7 mouse cellular contexts compared by ENCODE assay signal in genomic region chr8:124020439-124021236, GRCm38 (mm10). TPM values are rescaled to one million over a fixed set of nuclear protein-coding genes. Genes with fewer than 3 reads are reported as not detected.
DNase-seq lines count a peak whose midpoint lies in the region; ATAC-seq and TF ChIP-seq lines count a peak whose summit lies in the region.

No protein-coding gene starts in this region.

- no peak for TF ChIP-seq EP300 in ES-Bruce4 (IDR thresholded peaks at IDR 0.05; ENCODE audit: insufficient read depth, low read depth, low read length)

- no peaks in the 10 kb centered on the region for H3K27me3 ChIP-seq in ES-Bruce4 (ENCODE audit: control insufficient read depth, insufficient read depth, low read length, poor library complexity, severe bottlenecking)
- no peaks in the 10 kb centered on the region for H3K27me3 ChIP-seq in forebrain, embryonic 10.5 days (ENCODE audit: poor library complexity, severe bottlenecking)
- H3K27me3 ChIP-seq in hindbrain, embryonic 12.5 days, result no peaks in the 10 kb centered on the region
- no peaks in the 10 kb centered on the region for H3K27me3 ChIP-seq in limb, embryonic 12.5 days
- H3K27me3 ChIP-seq in midbrain, embryonic 12.5 days, result no peaks in the 10 kb centered on the region

- peaks cover 32% of the 10 kb centered on the region for H3K36me3 ChIP-seq in ES-Bruce4 (ENCODE audit: control insufficient read depth, insufficient read depth, low read length, poor library complexity, severe bottlenecking)
- peaks cover 27% of the 10 kb centered on the region for H3K36me3 ChIP-seq in forebrain, embryonic 10.5 days (replicated peaks)
- H3K36me3 ChIP-seq in hindbrain, embryonic 12.5 days, result peaks cover 14% of the 10 kb centered on the region
- H3K36me3 ChIP-seq in limb, embryonic 12.5 days, result peaks cover 26% of the 10 kb centered on the region
- peaks cover 9% of the 10 kb centered on the region for H3K36me3 ChIP-seq in midbrain, embryonic 12.5 days

- H3K4me2 ChIP-seq in hindbrain, embryonic 12.5 days (replicated peaks), result peak overlapping the region; percentile 77
- H3K4me2 ChIP-seq in limb, embryonic 12.5 days, result peak overlapping the region; percentile 69
- H3K4me2 ChIP-seq in midbrain, embryonic 12.5 days (replicated peaks), result peak overlapping the region; percentile 74

- H3K4me1 ChIP-seq in ES-Bruce4 (ENCODE audit: control insufficient read depth, insufficient read depth, low read length), result peaks cover 3% of the 10 kb centered on the region
- H3K4me1 ChIP-seq in bone marrow, adult 2 months (ENCODE audit: control insufficient read depth, insufficient read depth, low read length), result peaks cover 5% of the 10 kb centered on the region; the same call in 1 of the 2 replicates
- peaks cover 40% of the 10 kb centered on the region for H3K4me1 ChIP-seq in forebrain, embryonic 10.5 days
- peaks cover 29% of the 10 kb centered on the region for H3K4me1 ChIP-seq in hindbrain, embryonic 12.5 days
- H3K4me1 ChIP-seq in limb, embryonic 12.5 days (replicated peaks), result peaks cover 23% of the 10 kb centered on the region
- peaks cover 31% of the 10 kb centered on the region for H3K4me1 ChIP-seq in midbrain, embryonic 12.5 days

- under 1% methylated on average over 66 of the region's 87 CpGs for WGBS in bone marrow, adult 2 months
- WGBS in forebrain, embryonic 10.5 days, result 1% methylated on average over 55 of the region's 87 CpGs
- WGBS in hindbrain, embryonic 12.5 days, result under 1% methylated on average over 66 of the region's 87 CpGs
- WGBS in limb, embryonic 12.5 days, result 1% methylated on average over 61 of the region's 87 CpGs
- 2% methylated on average over 43 of the region's 87 CpGs for WGBS in midbrain, embryonic 12.5 days

- H3K4me3 ChIP-seq in ES-Bruce4 (ENCODE audit: low read depth, low read length), result peak overlapping the region; percentile 85
- peak overlapping the region; percentile 93 for H3K4me3 ChIP-seq in bone marrow, adult 2 months (replicated peaks; ENCODE audit: control insufficient read depth, low read depth, low read length)
- peak overlapping the region; percentile 87 for H3K4me3 ChIP-seq in forebrain, embryonic 10.5 days
- peak overlapping the region; percentile 85 for H3K4me3 ChIP-seq in hindbrain, embryonic 12.5 days
- peak overlapping the region; percentile 70 for H3K4me3 ChIP-seq in limb, embryonic 12.5 days (replicated peaks)
- H3K4me3 ChIP-seq in midbrain, embryonic 12.5 days, result peak overlapping the region; percentile 83

- TF ChIP-seq CTCF in ES-Bruce4 (IDR thresholded peaks at IDR 0.05; ENCODE audit: low read depth, low read length), result no peak
- no peak for TF ChIP-seq CTCF in bone marrow, adult 2 months (IDR thresholded peaks at IDR 0.05; ENCODE audit: control insufficient read depth, insufficient read depth, low read length)

- ATAC-seq in hindbrain, embryonic 12.5 days (ENCODE audit: low FRiP score), result peak; percentile 90
- ATAC-seq in limb, embryonic 12.5 days (ENCODE audit: insufficient number of reproducible peaks, insufficient read depth, low FRiP score, low TSS enrichment, low read depth), result peak; percentile 81
- peak; percentile 88 for ATAC-seq in midbrain, embryonic 12.5 days (ENCODE audit: low FRiP score, low read depth)

- peak overlapping the region; percentile 64 for H3K27ac ChIP-seq in ES-Bruce4 (ENCODE audit: insufficient read depth, low read length)
- peak overlapping the region; percentile 97 for H3K27ac ChIP-seq in bone marrow, adult 2 months (ENCODE audit: control insufficient read depth, insufficient read depth, low read depth, low read length, poor library complexity)
- H3K27ac ChIP-seq in forebrain, embryonic 10.5 days, result peak overlapping the region; percentile 98
- H3K27ac ChIP-seq in hindbrain, embryonic 12.5 days, result peak overlapping the region; percentile 96
- H3K27ac ChIP-seq in limb, embryonic 12.5 days, result peak overlapping the region; percentile 97
- H3K27ac ChIP-seq in midbrain, embryonic 12.5 days (replicated peaks), result peak overlapping the region; percentile 95

- peak; percentile 69 for DNase-seq in forebrain, embryonic 10.5 days (ENCODE audit: extremely low spot score, low spot score)
- peak; percentile 49 to 62 for DNase-seq in spleen, adult 18-20 months

- H3K9ac ChIP-seq in ES-Bruce4 (ENCODE audit: low read depth, poor library complexity, severe bottlenecking), result peak overlapping the region; percentile 88
- peak overlapping the region; percentile 75 for H3K9ac ChIP-seq in hindbrain, embryonic 12.5 days
- peak overlapping the region; percentile 84 for H3K9ac ChIP-seq in limb, embryonic 12.5 days (replicated peaks)
- peak overlapping the region; percentile 69 for H3K9ac ChIP-seq in midbrain, embryonic 12.5 days (replicated peaks)

- no peaks in the 10 kb centered on the region for H3K9me3 ChIP-seq in ES-Bruce4 (replicated peaks; ENCODE audit: control insufficient read depth, insufficient read depth, low read length, poor library complexity, severe bottlenecking)
- no peaks in the 10 kb centered on the region for H3K9me3 ChIP-seq in forebrain, embryonic 10.5 days
- no peaks in the 10 kb centered on the region for H3K9me3 ChIP-seq in hindbrain, embryonic 12.5 days (replicated peaks)
- H3K9me3 ChIP-seq in limb, embryonic 12.5 days, result no peaks in the 10 kb centered on the region
- H3K9me3 ChIP-seq in midbrain, embryonic 12.5 days, result no peaks in the 10 kb centered on the region

- TF ChIP-seq POLR2A in ES-Bruce4 (IDR thresholded peaks at IDR 0.05; ENCODE audit: insufficient read depth, low read length), result no peak
- peak; percentile 36; the same call in 1 of the 2 replicates for TF ChIP-seq POLR2A in bone marrow, adult 2 months (IDR thresholded peaks at IDR 0.05; ENCODE audit: borderline replicate concordance, control insufficient read depth, low read depth, low read length)

RNA-seq across cellular contexts. Expression of gene Taf5l, which starts 0.6 kb away (rescaled TPM):
- 62.3 and 68.1 TPM in 2 replicates for polyA plus RNA-seq in ES-Bruce4 (2011; ENCODE audit: insufficient read depth, insufficient read length, low read depth, missing spikeins)
- 13.2 and 16.7 TPM in 2 replicates for polyA plus RNA-seq in bone marrow, adult 2 months (2011; ENCODE audit: insufficient read depth, insufficient read length, low replicate concordance, missing spikeins)
- polyA plus RNA-seq in forebrain, embryonic 10.5 days (2016; fragmentation: Nextera tagmentation; extraction: Ambion mirVana), result 47.6 and 48.8 TPM in 2 replicates
- polyA plus RNA-seq in hindbrain, embryonic 12.5 days (2016; fragmentation: Nextera tagmentation; extraction: Ambion mirVana), result 32.6 and 34.4 TPM in 2 replicates
- polyA plus RNA-seq in limb, embryonic 12.5 days (2016; fragmentation: Nextera tagmentation; extraction: Ambion mirVana), result 45.7 and 48.9 TPM in 2 replicates
- 36.0 and 36.3 TPM in 2 replicates for polyA plus RNA-seq in midbrain, embryonic 12.5 days (2016; fragmentation: Nextera tagmentation; extraction: Ambion mirVana)

RNA-seq across cellular contexts. Expression of gene Urb2, which starts 0.7 kb away (rescaled TPM):
- 48.5 and 49.7 TPM in 2 replicates for polyA plus RNA-seq in ES-Bruce4 (2011; ENCODE audit: insufficient read depth, insufficient read length, low read depth, missing spikeins)
- polyA plus RNA-seq in bone marrow, adult 2 months (2011; ENCODE audit: insufficient read depth, insufficient read length, low replicate concordance, missing spikeins), result 3.0 and 4.4 TPM in 2 replicates
- polyA plus RNA-seq in forebrain, embryonic 10.5 days (2016; fragmentation: Nextera tagmentation; extraction: Ambion mirVana), result 8.8 and 9.0 TPM in 2 replicates
- polyA plus RNA-seq in hindbrain, embryonic 12.5 days (2016; fragmentation: Nextera tagmentation; extraction: Ambion mirVana), result 5.9 and 6.4 TPM in 2 replicates
- polyA plus RNA-seq in limb, embryonic 12.5 days (2016; fragmentation: Nextera tagmentation; extraction: Ambion mirVana), result 5.1 and 6.4 TPM in 2 replicates
- 6.1 and 7.0 TPM in 2 replicates for polyA plus RNA-seq in midbrain, embryonic 12.5 days (2016; fragmentation: Nextera tagmentation; extraction: Ambion mirVana)

RNA-seq across cellular contexts. Expression of gene Abcb10, which starts 37.7 kb away (rescaled TPM):
- 19.1 and 20.3 TPM in 2 replicates for polyA plus RNA-seq in ES-Bruce4 (2011; ENCODE audit: insufficient read depth, insufficient read length, low read depth, missing spikeins)
- polyA plus RNA-seq in bone marrow, adult 2 months (2011; ENCODE audit: insufficient read depth, insufficient read length, low replicate concordance, missing spikeins), result 78.8 and 100 TPM in 2 replicates
- 20.3 and 21.8 TPM in 2 replicates for polyA plus RNA-seq in forebrain, embryonic 10.5 days (2016; fragmentation: Nextera tagmentation; extraction: Ambion mirVana)
- 19.8 and 20.7 TPM in 2 replicates for polyA plus RNA-seq in hindbrain, embryonic 12.5 days (2016; fragmentation: Nextera tagmentation; extraction: Ambion mirVana)
- 20.2 and 21.6 TPM in 2 replicates for polyA plus RNA-seq in limb, embryonic 12.5 days (2016; fragmentation: Nextera tagmentation; extraction: Ambion mirVana)
- polyA plus RNA-seq in midbrain, embryonic 12.5 days (2016; fragmentation: Nextera tagmentation; extraction: Ambion mirVana), result 18.1 and 21.5 TPM in 2 replicates

Comparison
In these comparisons a context has a peak if more than half of its experiments do, and no peak if none do; other contexts are left out.
1. Peak in every context shown above with its lines: DNase-seq, ATAC-seq, H3K4me3 ChIP-seq and H3K27ac ChIP-seq.